In the genomic region with DNA sequence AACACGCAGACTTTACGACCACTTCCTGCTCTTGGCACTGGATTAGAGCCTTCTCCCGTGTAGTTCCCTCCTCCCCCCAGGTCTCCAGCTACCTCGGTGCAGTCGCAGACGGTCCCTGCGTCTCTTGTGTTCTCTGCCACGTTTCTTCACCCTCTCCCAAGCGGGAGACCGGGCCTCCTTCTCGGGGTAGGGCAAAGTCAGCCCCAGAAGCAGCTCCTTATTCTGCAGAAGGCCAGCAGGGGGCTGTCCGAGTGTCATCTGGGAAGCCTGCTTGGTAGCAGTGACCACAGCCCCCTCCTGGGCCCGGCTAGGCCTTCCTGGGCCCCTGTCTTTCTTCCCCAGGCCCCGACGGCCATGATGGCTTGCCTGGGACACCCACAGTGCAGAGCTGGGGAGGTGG, we compare ENCODE assay signal across 8 mouse cellular contexts. TPM values are rescaled to one million over a fixed set of nuclear protein-coding genes. Genes with fewer than 3 reads are reported as not detected.
DNase-seq lines count a peak whose midpoint lies in the region; ATAC-seq and TF ChIP-seq lines count a peak whose summit lies in the region.

No protein-coding gene starts in this region.

- H3K9me3 ChIP-seq in forebrain, postnatal 0 days (ENCODE audit: low read length): no peaks in the 10 kb centered on the region
- no peaks in the 10 kb centered on the region for H3K9me3 ChIP-seq in lung, postnatal 0 days (ENCODE audit: low read length)

- H3K79me2 ChIP-seq in heart, adult 2 months (replicated peaks; ENCODE audit: control insufficient read depth, insufficient read depth, low read length): no peaks in the 10 kb centered on the region

- H3K4me3 ChIP-seq in heart, adult 2 months: no peak overlapping the region
- no peak overlapping the region for H3K4me3 ChIP-seq in forebrain, postnatal 0 days (ENCODE audit: low read depth, low read length)
- H3K4me3 ChIP-seq in lung, postnatal 0 days (ENCODE audit: low read depth, low read length): no peak overlapping the region

- H3K27ac ChIP-seq in heart, adult 2 months: no peak overlapping the region
- H3K27ac ChIP-seq in forebrain, postnatal 0 days (ENCODE audit: low read depth, low read length): no peak overlapping the region
- no peak overlapping the region for H3K27ac ChIP-seq in lung, postnatal 0 days (ENCODE audit: low read length)

- no peaks in the 10 kb centered on the region for H3K27me3 ChIP-seq in heart, adult 2 months (ENCODE audit: control insufficient read depth, insufficient read depth, low read length)
- no peaks in the 10 kb centered on the region for H3K27me3 ChIP-seq in forebrain, postnatal 0 days (ENCODE audit: insufficient read depth, low read length)
- H3K27me3 ChIP-seq in lung, postnatal 0 days (replicated peaks; ENCODE audit: insufficient read depth, low read length): 0 out of 2 replicates have a peak, but pooled peaks cover 5% of the 10 kb centered on the region

- DNase-seq in heart, adult 2 months: peak; percentile 24 to 35
- DNase-seq in heart, adult 9 months (ENCODE audit: low spot score in 2 of 2): no peak
- peak; percentile 27 for DNase-seq in Muller cell, postnatal 12 days (ENCODE audit: inconsistent ontology term)
- no peak for DNase-seq in forebrain, postnatal 0 days
- DNase-seq in kidney, adult 18-20 months: peak; percentile 59
- peak; percentile 37 for DNase-seq in lung, postnatal 0 days (ENCODE audit: low spot score)
- peak; percentile 69 for DNase-seq in retina, embryonic 14.5 days (ENCODE audit: low spot score)
- DNase-seq in c-Kit-positive CD71-positive TER-119-positive erythroid progenitor cells, embryonic 14.5 days (ENCODE audit: low spot score): no peak

- H3K4me1 ChIP-seq in heart, adult 2 months (ENCODE audit: control insufficient read depth, insufficient read depth, low read length): no peaks in the 10 kb centered on the region
- H3K4me1 ChIP-seq in forebrain, postnatal 0 days (ENCODE audit: insufficient read depth): peaks cover 11% of the 10 kb centered on the region
- H3K4me1 ChIP-seq in lung, postnatal 0 days (ENCODE audit: insufficient read depth, low read depth, low read length): no peaks in the 10 kb centered on the region

- TF ChIP-seq POLR2A in heart, adult 2 months (IDR thresholded peaks at IDR 0.05; ENCODE audit: insufficient read depth, low read depth, low read length): no peak

- no peak overlapping the region for H3K9ac ChIP-seq in heart, adult 2 months (ENCODE audit: low read depth, low read length)
- H3K9ac ChIP-seq in forebrain, postnatal 0 days: 0 out of 2 replicates have a peak overlapping the region, but pooled peaks have one; percentile 31
- H3K9ac ChIP-seq in lung, postnatal 0 days (replicated peaks; ENCODE audit: low read depth): no peak overlapping the region

- WGBS in heart, adult 2 months: 5% methylated on average over 15 of the region's 15 CpGs
- 11% methylated on average over 15 of the region's 15 CpGs for WGBS in forebrain, postnatal 0 days
- 2% methylated on average over 15 of the region's 15 CpGs for WGBS in lung, postnatal 0 days

- ATAC-seq in forebrain, postnatal 0 days: peak; percentile 19; the same call in 1 of the 2 replicates
- peak; percentile 44 for ATAC-seq in lung, postnatal 0 days

- peak; percentile 64 for TF ChIP-seq CTCF in heart, adult 2 months (IDR thresholded peaks at IDR 0.05)
- peak; percentile 43; the same call in 1 of the 2 replicates for TF ChIP-seq CTCF in forebrain, postnatal 0 days (IDR thresholded peaks at IDR 0.05; ENCODE audit: low read depth)
- peak; percentile 62 for TF ChIP-seq CTCF in lung, postnatal 0 days (IDR thresholded peaks at IDR 0.05)

- intact Hi-C loops in heart, adult 2 months (cut with DNase I): loop anchor here (2.0 kb wide), 1 partner anchor 313 kb away; no protein-coding TSS in a partner anchor

- TF ChIP-seq EP300 in heart, adult 2 months (IDR thresholded peaks at IDR 0.05; ENCODE audit: insufficient read depth, low read depth, low read length): no peak
- TF ChIP-seq EP300 in lung, postnatal 0 days (IDR thresholded peaks at IDR 0.05): no peak

- H3K4me2 ChIP-seq in forebrain, postnatal 0 days (ENCODE audit: low read depth): no peak overlapping the region
- no peak overlapping the region for H3K4me2 ChIP-seq in lung, postnatal 0 days (replicated peaks; ENCODE audit: low read depth, low read length)

- H3K36me3 ChIP-seq in heart, adult 2 months (ENCODE audit: control insufficient read depth, insufficient read depth, low read length): no peaks in the 10 kb centered on the region
- H3K36me3 ChIP-seq in forebrain, postnatal 0 days (ENCODE audit: insufficient read depth): peaks cover 20% of the 10 kb centered on the region; the same call in 1 of the 2 replicates
- H3K36me3 ChIP-seq in lung, postnatal 0 days (ENCODE audit: insufficient read depth, low read length): no peaks in the 10 kb centered on the region

RNA-seq across cellular contexts. Expression of a gene that starts 14.7 kb away (rescaled TPM):
- total RNA-seq in heart, adult 2 months (2021): 10 to 100 TPM; 11.0 to 13.8 TPM
- polyA plus RNA-seq in heart, adult 2 months (2012; rRNA removed): 21.9 and 23.6 TPM in 2 replicates
- 43.6 and 45.7 TPM in 2 replicates for total RNA-seq in forebrain, postnatal 0 days (2014; rRNA removed)
- polyA plus RNA-seq in forebrain, postnatal 0 days (2015; fragmentation: Nextera tagmentation; extraction: Ambion mirVana): 102 and 104 TPM in 2 replicates
- 35.2 and 35.7 TPM in 2 replicates for polyA plus RNA-seq in lung, postnatal 0 days (2015; fragmentation: Nextera tagmentation; extraction: Ambion mirVana)

RNA-seq across cellular contexts. Expression of a gene that starts 15.0 kb away (rescaled TPM):
- total RNA-seq in heart, adult 2 months (2021): under 1 TPM in 1 of 2 experiments, not detected in 1; 0.41 TPM
- 0.29 and 0.32 TPM in 2 replicates for polyA plus RNA-seq in heart, adult 2 months (2012; rRNA removed)
- 37.5 and 40.5 TPM in 2 replicates for total RNA-seq in forebrain, postnatal 0 days (2014; rRNA removed)
- 6.8 and 8.7 TPM in 2 replicates for polyA plus RNA-seq in forebrain, postnatal 0 days (2015; fragmentation: Nextera tagmentation; extraction: Ambion mirVana)
- 0.06 TPM in 2 replicates for polyA plus RNA-seq in lung, postnatal 0 days (2015; fragmentation: Nextera tagmentation; extraction: Ambion mirVana)

RNA-seq across cellular contexts. Expression of a gene that starts 27.6 kb away (rescaled TPM):
- total RNA-seq in heart, adult 2 months (2021): 10 to 100 TPM; 38.3 to 47.1 TPM
- polyA plus RNA-seq in heart, adult 2 months (2012; rRNA removed): 26.8 and 40.2 TPM in 2 replicates
- total RNA-seq in forebrain, postnatal 0 days (2014; rRNA removed): 3.8 and 4.2 TPM in 2 replicates
- 5.6 and 7.9 TPM in 2 replicates for polyA plus RNA-seq in forebrain, postnatal 0 days (2015; fragmentation: Nextera tagmentation; extraction: Ambion mirVana)
- 20.7 and 22.0 TPM in 2 replicates for polyA plus RNA-seq in lung, postnatal 0 days (2015; fragmentation: Nextera tagmentation; extraction: Ambion mirVana)

RNA-seq across cellular contexts. Expression of a gene that starts 36.5 kb away (rescaled TPM):
- total RNA-seq in heart, adult 2 months (2021): 10 to 100 TPM; 36.0 to 39.3 TPM
- 68.4 and 68.6 TPM in 2 replicates for polyA plus RNA-seq in heart, adult 2 months (2012; rRNA removed)
- total RNA-seq in forebrain, postnatal 0 days (2014; rRNA removed): 22.0 and 24.0 TPM in 2 replicates
- 22.8 and 24.9 TPM in 2 replicates for polyA plus RNA-seq in forebrain, postnatal 0 days (2015; fragmentation: Nextera tagmentation; extraction: Ambion mirVana)
- polyA plus RNA-seq in lung, postnatal 0 days (2015; fragmentation: Nextera tagmentation; extraction: Ambion mirVana): 53.1 and 58.5 TPM in 2 replicates

RNA-seq across cellular contexts. Expression of a gene that starts 44.8 kb away (rescaled TPM):
- 10 to 100 TPM; 19.7 to 26.7 TPM for total RNA-seq in heart, adult 2 months (2021)
- 18.7 and 35.0 TPM in 2 replicates for polyA plus RNA-seq in heart, adult 2 months (2012; rRNA removed)
- 126 and 132 TPM in 2 replicates for total RNA-seq in forebrain, postnatal 0 days (2014; rRNA removed)
- 73.3 and 81.4 TPM in 2 replicates for polyA plus RNA-seq in forebrain, postnatal 0 days (2015; fragmentation: Nextera tagmentation; extraction: Ambion mirVana)
- polyA plus RNA-seq in lung, postnatal 0 days (2015; fragmentation: Nextera tagmentation; extraction: Ambion mirVana): 7.1 and 8.4 TPM in 2 replicates

Comparison
In these comparisons a context has a peak if more than half of its experiments do, and no peak if none do; other contexts are left out.
1. DNase-seq: peak in heart, adult 2 months (2 of 2), Muller cell, postnatal 12 days (single experiment), kidney, adult 18-20 months (single experiment), lung, postnatal 0 days (single experiment) and retina, embryonic 14.5 days (single experiment); none in heart, adult 9 months (0 of 2), forebrain, postnatal 0 days (single experiment) and c-Kit-positive CD71-positive TER-119-positive erythroid progenitor cells, embryonic 14.5 days (single experiment).
2. Peak in every context shown above with its lines, with median percentiles within 50 percentile points of each other: CTCF ChIP-seq.